Mouse (Mus musculus) left cerebral cortex, postnatal 10 days (tissue): ENCODE measurements around the gene Aph1a. TPM values are rescaled to one million over a fixed set of nuclear protein-coding genes. Genes with fewer than 3 reads are reported as not detected.

Experiments used
- DNase-seq, 2 experiments: peaks; one replicate each; pipeline ENCODE4 v3.0.0; 2021 to 2022; ENCODE audit warnings: low spot score in 2 of 2, mixed read lengths in 1 of 2; ENCODE audit errors: extremely low spot score in 1 of 2
- intact Hi-C: fragments of 180-260 bp; cut with DNase I; formaldehyde crosslinking; loops from one replicate; pipeline ENCODE4 v1.15.1; 2025
- total RNA-seq, 2 experiments: library from RNA; stranded (reverse); gene quantifications; 2 replicates each; pipeline ENCODE4 v1.2.3; 2021

Aph1a gene
- total RNA-seq, 2 experiments from 2014 or later = 88.4 to 92.6 TPM

DNA sequence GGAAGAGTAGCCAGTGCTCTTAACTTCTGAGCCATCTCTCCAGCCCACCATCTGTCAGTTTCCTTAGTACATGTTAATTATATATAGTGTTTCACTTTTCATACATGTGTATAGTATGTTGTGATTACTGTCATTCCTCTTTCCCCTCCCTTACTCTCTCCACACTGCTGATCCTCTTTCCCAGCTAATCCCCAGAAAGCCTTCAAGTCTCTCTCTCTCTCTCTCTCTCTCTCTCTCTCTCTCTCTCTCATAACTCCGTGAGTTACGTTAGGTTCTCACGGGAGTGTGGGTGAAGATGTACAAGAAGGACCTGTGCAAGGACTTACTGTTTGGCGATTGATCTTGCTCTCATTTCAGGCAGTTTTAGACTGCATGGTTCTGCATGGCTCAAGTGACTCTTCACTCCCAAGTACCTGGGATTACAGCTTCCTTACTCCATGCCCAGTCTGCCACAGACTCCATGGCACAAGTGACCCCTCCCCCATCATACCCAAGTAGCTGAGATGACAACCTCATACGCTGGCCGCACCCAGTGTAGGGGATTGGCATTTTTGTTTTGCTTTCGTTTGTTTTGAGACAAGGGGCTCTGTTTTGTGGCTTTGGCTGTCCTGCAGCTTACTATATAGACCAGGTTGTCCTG lies 39.5 kb downstream of the Aph1a start:
- intact Hi-C loops = no loop called here
- no peak for DNase-seq

DNA sequence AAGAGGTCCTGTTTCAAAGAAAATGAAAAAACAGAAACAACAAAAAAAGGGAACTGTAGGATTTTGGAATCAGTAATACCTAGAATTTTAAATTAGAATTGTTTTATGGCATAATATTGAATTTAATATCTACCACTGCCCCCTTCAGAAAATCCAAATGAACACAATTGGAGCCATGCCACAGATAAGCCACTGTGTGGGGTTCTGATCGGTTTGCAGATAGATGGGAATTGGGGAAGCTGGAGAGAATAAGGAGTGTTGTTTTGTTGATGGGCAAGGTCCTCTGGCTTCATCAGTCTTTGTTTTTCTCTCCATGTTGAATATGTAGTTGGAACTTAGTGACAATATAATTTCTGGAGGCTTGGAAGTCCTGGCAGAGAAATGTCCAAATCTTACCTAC lies 40.7 kb downstream of the Aph1a start:
- intact Hi-C loops = no loop called here
- no peak for DNase-seq

DNA sequence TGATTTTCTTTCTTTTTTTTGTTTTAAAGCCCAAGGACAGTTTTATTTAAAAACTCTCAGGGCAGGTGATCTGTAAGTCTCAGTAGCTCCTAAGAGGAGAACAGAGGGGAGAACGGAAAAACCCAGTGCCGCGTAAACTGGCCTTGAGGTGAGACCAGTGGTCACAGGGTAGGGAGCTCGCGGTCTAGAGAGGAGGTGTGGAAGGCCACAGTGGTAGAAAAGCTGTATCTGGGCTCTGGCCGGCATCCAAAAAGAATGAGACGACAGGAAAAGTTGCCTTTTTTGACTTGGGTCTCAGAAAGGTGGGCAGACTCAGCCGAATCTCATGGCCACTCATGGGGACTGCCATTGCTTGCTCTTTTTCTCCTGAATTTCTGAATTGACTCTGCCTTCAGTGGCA lies 44.4 kb downstream of the Aph1a start:
- intact Hi-C loops = no loop called here
- DNase-seq = no peak

DNA sequence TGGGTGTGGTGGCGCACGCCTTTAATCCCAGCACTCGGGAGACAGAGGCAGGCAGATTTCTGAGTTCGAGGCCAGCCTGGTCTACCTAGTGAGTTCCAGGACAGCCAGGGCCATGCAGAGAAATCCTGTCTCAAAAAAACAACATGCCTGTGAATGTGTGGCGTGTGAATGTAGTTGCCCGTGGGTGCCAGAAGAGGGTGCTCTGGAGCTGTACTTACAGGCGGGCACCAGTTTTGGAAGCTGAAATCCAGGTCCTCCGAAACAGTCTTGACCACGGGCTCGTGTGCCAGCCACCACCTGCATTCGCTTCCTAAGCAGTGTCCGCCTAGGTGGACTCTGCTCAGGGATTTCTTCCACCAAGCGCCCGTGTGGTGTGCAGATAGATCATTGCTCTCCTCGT lies 45.1 kb downstream of the Aph1a start:
- no peak for DNase-seq
- intact Hi-C loops = no loop called here

DNA sequence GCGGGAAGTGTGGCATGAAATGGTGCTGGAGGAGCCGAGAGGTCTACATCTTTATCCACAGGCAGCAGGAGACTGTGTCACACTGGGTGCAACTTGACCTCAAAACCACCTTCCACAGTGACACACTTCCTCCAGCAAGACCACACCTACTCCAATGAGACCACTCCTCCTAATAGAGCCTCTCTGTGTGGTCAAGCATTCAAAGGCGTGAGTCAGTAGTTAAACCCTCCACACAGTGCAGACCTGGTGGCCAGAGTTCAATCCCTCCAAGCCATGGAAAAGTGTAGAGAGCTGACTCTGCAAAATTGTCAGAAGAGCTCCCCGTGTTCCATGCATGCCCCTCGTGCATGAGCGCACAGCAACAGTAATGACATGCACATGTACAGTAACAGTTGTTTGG lies 49.0 kb downstream of the Aph1a start:
- intact Hi-C loops = no loop called here

DNA sequence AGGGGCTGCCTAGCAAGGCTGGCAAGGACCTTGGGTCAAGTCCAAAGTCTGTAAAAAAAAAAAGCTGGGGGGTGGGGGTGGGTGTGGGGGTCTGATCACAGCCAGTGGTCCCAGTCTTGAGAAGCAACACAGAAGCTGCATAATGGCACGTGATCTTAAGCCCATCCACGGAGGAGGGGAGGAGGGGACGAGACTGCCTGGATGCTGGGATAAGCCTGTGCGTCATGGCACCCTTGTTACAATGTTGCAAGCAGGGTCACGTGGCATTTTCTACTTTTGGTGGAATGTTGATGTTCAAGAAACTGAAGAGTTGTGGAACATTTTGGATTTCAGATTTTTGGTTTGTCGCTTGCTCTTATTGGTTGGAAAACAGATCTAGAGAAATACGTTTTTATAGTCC lies 49.5 kb downstream of the Aph1a start:
- intact Hi-C loops = no loop called here
- no peak for DNase-seq

More for the DNA sequence above, 49.0 kb downstream of the Aph1a start:
- no peak for DNase-seq

DNA sequence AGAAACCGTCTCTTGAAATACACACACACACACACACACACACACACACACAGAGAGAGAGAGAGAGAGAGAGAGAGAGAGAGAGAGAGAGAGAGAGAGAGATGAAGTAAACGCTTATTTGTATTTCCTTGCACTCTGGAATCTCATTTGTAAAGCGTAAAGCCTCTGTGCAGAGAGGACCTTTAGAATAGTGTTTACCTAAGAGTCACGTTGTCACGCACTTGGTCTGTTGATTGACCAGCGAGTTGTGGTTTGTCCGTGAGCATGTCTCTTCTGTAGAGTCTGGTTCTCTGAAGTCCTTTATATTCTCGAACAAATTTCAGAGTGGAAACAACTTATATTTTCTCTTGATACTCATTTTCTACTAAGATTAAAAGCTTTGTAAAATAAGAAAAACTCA lies 51.0 kb downstream of the Aph1a start:
- intact Hi-C loops = no loop called here
- DNase-seq = no peak

DNA sequence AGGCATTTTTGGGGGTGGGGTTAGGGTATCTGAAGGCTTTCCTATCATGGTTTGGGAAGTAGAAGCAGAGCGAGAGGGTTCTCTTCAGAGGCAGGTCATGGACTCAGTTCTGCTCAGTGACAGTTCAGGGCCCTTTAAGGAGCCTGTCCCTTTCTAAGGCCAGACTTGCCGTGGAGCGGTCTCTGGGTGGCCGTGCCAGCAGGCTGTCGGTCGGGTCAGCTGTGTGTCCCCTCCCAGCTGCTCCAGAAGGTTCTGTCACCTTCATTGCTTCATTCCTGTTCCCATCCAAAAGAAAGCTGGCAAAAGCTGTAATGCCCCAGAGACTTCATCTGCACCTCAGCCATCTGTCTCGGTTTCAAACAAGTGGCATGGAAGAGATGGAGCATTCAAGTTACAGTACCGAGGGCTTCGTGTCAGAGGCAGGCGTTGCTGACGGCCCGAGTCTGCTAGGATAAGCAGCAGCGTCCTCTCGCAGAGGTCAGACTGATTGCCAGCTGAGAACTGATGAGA lies 52.0 kb downstream of the Aph1a start:
- no peak for DNase-seq
- intact Hi-C loops = no loop called here

Other genes with a start within 250 kb of the Aph1a start
- 10 to 100 TPM; 62.2 to 63.0 TPM for gene Mcl1, start 235.2 kb upstream of the Aph1a start, total RNA-seq
- gene Adamtsl4, start 206.1 kb upstream of the Aph1a start, total RNA-seq = 1 to 10 TPM in 1 of 2 experiments, under 1 TPM in 1; 0.73 to 1.3 TPM
- gene Ecm1, start 154.4 kb upstream of the Aph1a start, total RNA-seq = 10 to 100 TPM in 1 of 2 experiments, 1 to 10 TPM in 1; 6.6 to 12.9 TPM
- gene Tars2, start 133.8 kb upstream of the Aph1a start, total RNA-seq = 10 to 100 TPM; 38.0 to 38.7 TPM
- gene Rprd2, start 75.1 kb upstream of the Aph1a start, total RNA-seq = 10 to 100 TPM; 56.3 to 62.3 TPM
- 10 to 100 TPM; 24.4 to 27.8 TPM for gene Prpf3, start 38.1 kb upstream of the Aph1a start, total RNA-seq
- gene Mrps21, start 22.4 kb upstream of the Aph1a start, total RNA-seq = 100 to 1,000 TPM; 120 to 127 TPM
- gene Ciart, start 11.7 kb upstream of the Aph1a start, total RNA-seq = 10 to 100 TPM in 1 of 2 experiments, 1 to 10 TPM in 1; 9.4 to 11.4 TPM
- 1 to 10 TPM; 8.1 to 9.1 TPM for gene BC028528, start 2.0 kb upstream of the Aph1a start, total RNA-seq
- 1 to 10 TPM; 1.7 to 3.2 TPM for gene Car14, start 10.7 kb downstream of the Aph1a start, total RNA-seq
- gene Anp32e, start 35.3 kb downstream of the Aph1a start, total RNA-seq = 100 to 1,000 TPM; 104 to 106 TPM
- gene Plekho1, start 102.0 kb downstream of the Aph1a start, total RNA-seq = 10 to 100 TPM; 56.2 to 56.3 TPM
- gene Vps45, start 164.5 kb downstream of the Aph1a start, total RNA-seq = 10 to 100 TPM; 41.2 to 46.4 TPM
- 10 to 100 TPM; 13.4 to 17.6 TPM for gene Otud7b, start 210.6 kb downstream of the Aph1a start, total RNA-seq